Mouse (Mus musculus): ENCODE measurements at regions not wholly inside any gene's neighbourhood (a gene's known extent, or its start where the extent isn't known, plus 50 kb on each side); places are given as distances from the start of the nearest gene placed in this dataset.

GRCm38 (mm10) chr13:101017041-101017440 is 183.8 kb upstream of the Slc30a5 start:
- H3K4me2 ChIP-seq (replicated peaks; ENCODE audit: low read depth, low read length), result no peak overlapping the region
- WGBS, result 53% methylated on average over 6 of the region's 6 CpGs
- H3K9me3 ChIP-seq (ENCODE audit: low read length), result no peaks in the 10 kb centered on the region
- H3K27me3 ChIP-seq (ENCODE audit: insufficient read depth, low read length), result no peaks in the 10 kb centered on the region
- no peak for ATAC-seq (ENCODE audit: low FRiP score, low TSS enrichment)
- no peaks in the 10 kb centered on the region for H3K4me1 ChIP-seq (ENCODE audit: insufficient read depth, low read length)
- no peaks in the 10 kb centered on the region for H3K36me3 ChIP-seq (ENCODE audit: insufficient read depth, low read length)
- no peak overlapping the region for H3K4me3 ChIP-seq (ENCODE audit: low read length)
- no peak overlapping the region for H3K27ac ChIP-seq (ENCODE audit: low read length)
- no peak overlapping the region for H3K9ac ChIP-seq (replicated peaks; ENCODE audit: low read length)

- Histone ChIP-seq H3K4me2 (replicated peaks; ENCODE audit: low read depth, low read length) (no peak overlapping the region), H3K4me1 (ENCODE audit: insufficient read depth, low read length) (no peaks in the 10 kb centered on the region), H3K36me3 (ENCODE audit: insufficient read depth, low read length) (no peaks in the 10 kb centered on the region), H3K9ac (replicated peaks; ENCODE audit: low read length) (no peak overlapping the region), H3K27ac (ENCODE audit: low read length) (no peak overlapping the region), H3K4me3 (ENCODE audit: low read length) (no peak overlapping the region), H3K27me3 (ENCODE audit: insufficient read depth, low read length) (no peaks in the 10 kb centered on the region), H3K9me3 (ENCODE audit: low read length) (no peaks in the 10 kb centered on the region)
- no peak for ATAC-seq (ENCODE audit: low FRiP score, low TSS enrichment)
- 7% methylated on average over 1 of the region's 1 CpGs for WGBS
Measured at GRCm38 (mm10) chr13:101016181-101016580, 183.0 kb upstream of the Slc30a5 start.

GRCm38 (mm10) chr13:101015435-101015834 is 182.2 kb upstream of the Slc30a5 start:
- H3K27ac ChIP-seq (ENCODE audit: low read length), result no peak overlapping the region
- H3K9ac ChIP-seq (replicated peaks; ENCODE audit: low read length), result no peak overlapping the region
- no peaks in the 10 kb centered on the region for H3K9me3 ChIP-seq (ENCODE audit: low read length)
- no peak overlapping the region for H3K4me3 ChIP-seq (ENCODE audit: low read length)
- no peak overlapping the region for H3K4me2 ChIP-seq (replicated peaks; ENCODE audit: low read depth, low read length)
- no peaks in the 10 kb centered on the region for H3K4me1 ChIP-seq (ENCODE audit: insufficient read depth, low read length)
- no peaks in the 10 kb centered on the region for H3K27me3 ChIP-seq (ENCODE audit: insufficient read depth, low read length)
- ATAC-seq (ENCODE audit: low FRiP score, low TSS enrichment), result no peak
- no peaks in the 10 kb centered on the region for H3K36me3 ChIP-seq (ENCODE audit: insufficient read depth, low read length)
- 53% methylated on average over 3 of the region's 3 CpGs for WGBS

GRCm38 (mm10) chr13:101013604-101014003 is 180.4 kb upstream of the Slc30a5 start:
- H3K36me3 ChIP-seq (ENCODE audit: insufficient read depth, low read length), result no peaks in the 10 kb centered on the region
- no peak overlapping the region for H3K4me3 ChIP-seq (ENCODE audit: low read length)
- no peaks in the 10 kb centered on the region for H3K27me3 ChIP-seq (ENCODE audit: insufficient read depth, low read length)
- WGBS, result 85% methylated on average over 2 of the region's 2 CpGs
- no peak overlapping the region for H3K9ac ChIP-seq (replicated peaks; ENCODE audit: low read length)
- no peaks in the 10 kb centered on the region for H3K4me1 ChIP-seq (ENCODE audit: insufficient read depth, low read length)
- no peak for ATAC-seq (ENCODE audit: low FRiP score, low TSS enrichment)
- no peak overlapping the region for H3K27ac ChIP-seq (ENCODE audit: low read length)
- H3K4me2 ChIP-seq (replicated peaks; ENCODE audit: low read depth, low read length), result no peak overlapping the region
- no peaks in the 10 kb centered on the region for H3K9me3 ChIP-seq (ENCODE audit: low read length)

- no peak for ATAC-seq (ENCODE audit: low FRiP score, low TSS enrichment)
- Histone ChIP-seq H3K9me3 (ENCODE audit: low read length) (no peaks in the 10 kb centered on the region), H3K4me2 (replicated peaks; ENCODE audit: low read depth, low read length) (no peak overlapping the region), H3K27me3 (ENCODE audit: insufficient read depth, low read length) (no peaks in the 10 kb centered on the region), H3K4me1 (ENCODE audit: insufficient read depth, low read length) (peaks cover 8% of the 10 kb centered on the region; the same call in 1 of the 2 replicates), H3K9ac (replicated peaks; ENCODE audit: low read length) (no peak overlapping the region), H3K27ac (ENCODE audit: low read length) (no peak overlapping the region), H3K36me3 (ENCODE audit: insufficient read depth, low read length) (no peaks in the 10 kb centered on the region), H3K4me3 (ENCODE audit: low read length) (no peak overlapping the region)
- WGBS, result 81% methylated on average over 2 of the region's 2 CpGs
Measured at GRCm38 (mm10) chr13:100990646-100991045, 157.4 kb upstream of the Slc30a5 start.

GRCm38 (mm10) chr13:100988671-100989531 is 155.7 kb upstream of the Slc30a5 start:
- H3K27ac ChIP-seq (ENCODE audit: low read length), result no peak overlapping the region; the same call in 1 of the 2 replicates
- H3K9ac ChIP-seq (replicated peaks; ENCODE audit: low read length), result no peak overlapping the region
- H3K36me3 ChIP-seq (ENCODE audit: insufficient read depth, low read length), result no peaks in the 10 kb centered on the region
- H3K27me3 ChIP-seq (ENCODE audit: insufficient read depth, low read length), result no peaks in the 10 kb centered on the region
- no peak overlapping the region for H3K4me3 ChIP-seq (ENCODE audit: low read length)
- peaks cover 8% of the 10 kb centered on the region; the same call in 1 of the 2 replicates for H3K4me1 ChIP-seq (ENCODE audit: insufficient read depth, low read length)
- ATAC-seq (ENCODE audit: low FRiP score, low TSS enrichment), result peak; percentile 42; the same call in 1 of the 2 replicates
- H3K4me2 ChIP-seq (replicated peaks; ENCODE audit: low read depth, low read length), result no peak overlapping the region
- 50% methylated on average over 13 of the region's 13 CpGs for WGBS
- H3K9me3 ChIP-seq (ENCODE audit: low read length), result no peaks in the 10 kb centered on the region

GRCm38 (mm10) chr13:100988116-100988515 is 154.9 kb upstream of the Slc30a5 start:
- H3K36me3 ChIP-seq (ENCODE audit: insufficient read depth, low read length), result no peaks in the 10 kb centered on the region
- H3K27ac ChIP-seq (ENCODE audit: low read length), result no peak overlapping the region
- no peak overlapping the region for H3K9ac ChIP-seq (replicated peaks; ENCODE audit: low read length)
- H3K4me1 ChIP-seq (ENCODE audit: insufficient read depth, low read length), result peaks cover 8% of the 10 kb centered on the region; the same call in 1 of the 2 replicates
- H3K9me3 ChIP-seq (ENCODE audit: low read length), result no peaks in the 10 kb centered on the region
- H3K27me3 ChIP-seq (ENCODE audit: insufficient read depth, low read length), result no peaks in the 10 kb centered on the region
- H3K4me3 ChIP-seq (ENCODE audit: low read length), result no peak overlapping the region
- no peak overlapping the region for H3K4me2 ChIP-seq (replicated peaks; ENCODE audit: low read depth, low read length)
- ATAC-seq (ENCODE audit: low FRiP score, low TSS enrichment), result no peak
- 96% methylated on average over 5 of the region's 5 CpGs for WGBS

GRCm38 (mm10) chr13:100975741-100976140 is 142.5 kb upstream of the Slc30a5 start:
- peaks cover 6% of the 10 kb centered on the region; the same call in 1 of the 2 replicates for H3K4me1 ChIP-seq (ENCODE audit: insufficient read depth, low read length)
- no peak for ATAC-seq (ENCODE audit: low FRiP score, low TSS enrichment)
- H3K9ac ChIP-seq (replicated peaks; ENCODE audit: low read length), result no peak overlapping the region
- WGBS, result 54% methylated on average over 3 of the region's 3 CpGs
- no peaks in the 10 kb centered on the region for H3K36me3 ChIP-seq (ENCODE audit: insufficient read depth, low read length)
- H3K4me2 ChIP-seq (replicated peaks; ENCODE audit: low read depth, low read length), result no peak overlapping the region
- no peak overlapping the region for H3K27ac ChIP-seq (ENCODE audit: low read length)
- H3K27me3 ChIP-seq (ENCODE audit: insufficient read depth, low read length), result no peaks in the 10 kb centered on the region
- no peaks in the 10 kb centered on the region for H3K9me3 ChIP-seq (ENCODE audit: low read length)
- H3K4me3 ChIP-seq (ENCODE audit: low read length), result no peak overlapping the region

GRCm38 (mm10) chr13:100971080-100972017 is 138.1 kb upstream of the Slc30a5 start:
- Histone ChIP-seq H3K9me3 (ENCODE audit: low read length) (no peaks in the 10 kb centered on the region), H3K9ac (replicated peaks; ENCODE audit: low read length) (no peak overlapping the region), H3K4me3 (ENCODE audit: low read length) (no peak overlapping the region), H3K27ac (ENCODE audit: low read length) (no peak overlapping the region), H3K36me3 (ENCODE audit: insufficient read depth, low read length) (no peaks in the 10 kb centered on the region), H3K27me3 (ENCODE audit: insufficient read depth, low read length) (no peaks in the 10 kb centered on the region), H3K4me2 (replicated peaks; ENCODE audit: low read depth, low read length) (no peak overlapping the region), H3K4me1 (ENCODE audit: insufficient read depth, low read length) (peaks cover 6% of the 10 kb centered on the region; the same call in 1 of the 2 replicates)
- no peak for ATAC-seq (ENCODE audit: low FRiP score, low TSS enrichment)
- WGBS, result 73% methylated on average over 2 of the region's 2 CpGs

Measured in kidney, embryonic 16.5 days (tissue).